Mouse (Mus musculus) sigmoid colon, adult 10 weeks (tissue): ENCODE measurements around the gene S100a2. TPM values are rescaled to one million over a fixed set of nuclear protein-coding genes. Genes with fewer than 3 reads are reported as not detected.

Experiments
- polyA plus RNA-seq: library from polyadenylated mRNA; stranded (reverse); fragments of 350-450 nt; fragmentation: Illumina TruSeq; extraction: RNeasy Lipid Tissue Mini Kit (QIAGEN cat#74804); gene quantifications from one replicate; pipeline ENCODE4 v1.2.3, GENCODE M21; 2014; ENCODE audit warnings: low read depth, low replicate concordance

The S100a2 gene
- not detected for polyA plus RNA-seq

DNA sequence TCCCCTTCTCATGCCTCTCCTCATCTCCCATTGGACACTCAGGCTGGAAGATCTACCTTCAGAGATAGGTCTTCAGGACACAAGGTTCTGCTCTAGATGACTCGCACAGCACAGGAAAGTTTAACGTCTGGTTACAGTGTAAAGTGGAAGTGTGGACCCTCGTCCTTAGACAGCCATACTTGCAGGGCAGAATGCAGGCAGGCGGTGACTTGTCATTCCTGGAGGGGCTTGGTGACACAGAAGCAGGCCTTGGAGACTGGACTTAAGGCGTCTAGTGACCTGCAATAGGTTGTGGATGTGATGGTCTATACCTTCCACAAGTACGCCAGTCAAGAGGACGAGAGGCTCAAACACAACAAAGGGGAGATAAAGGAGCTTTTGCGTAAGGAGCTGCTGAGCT is at the start of gene S100a2:
Gene S100a2 (plus strand): TSS at position 301 of the 400 bp plus-strand sequence.

DNA sequence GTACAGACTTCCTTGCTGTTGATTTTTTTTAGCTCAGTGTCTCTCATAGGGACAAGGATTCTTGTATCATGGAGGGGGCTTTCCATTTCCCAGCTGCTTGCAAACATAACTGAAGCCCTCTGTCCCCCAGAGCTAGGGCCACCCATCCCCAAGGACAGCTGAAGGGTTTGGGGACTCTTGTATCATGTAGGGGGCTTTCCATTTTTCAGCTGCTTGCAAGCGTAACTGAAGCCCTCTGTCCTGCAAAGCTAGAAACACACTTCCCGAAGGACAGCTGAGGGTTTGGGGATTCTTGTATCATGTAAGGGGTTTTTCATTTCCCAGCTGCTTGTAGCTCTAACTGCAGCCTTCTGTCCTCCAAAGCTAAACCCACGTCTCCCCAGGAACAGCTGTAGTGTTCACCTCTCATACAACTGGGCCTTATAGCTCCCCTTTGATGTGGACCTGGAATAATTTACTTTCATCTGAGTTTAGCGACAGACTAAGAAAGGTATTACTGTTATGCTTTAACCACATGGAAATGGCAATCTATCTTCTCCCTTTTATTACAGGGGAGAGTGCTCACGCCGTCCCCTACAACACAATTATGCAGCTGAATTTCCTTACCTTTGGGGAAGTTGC is 29.9 kb upstream of the S100a2 start, which contains the start of gene S100a3:
Gene S100a3 (plus strand): TSS at position 571 of the 621 bp plus-strand sequence.

DNA sequence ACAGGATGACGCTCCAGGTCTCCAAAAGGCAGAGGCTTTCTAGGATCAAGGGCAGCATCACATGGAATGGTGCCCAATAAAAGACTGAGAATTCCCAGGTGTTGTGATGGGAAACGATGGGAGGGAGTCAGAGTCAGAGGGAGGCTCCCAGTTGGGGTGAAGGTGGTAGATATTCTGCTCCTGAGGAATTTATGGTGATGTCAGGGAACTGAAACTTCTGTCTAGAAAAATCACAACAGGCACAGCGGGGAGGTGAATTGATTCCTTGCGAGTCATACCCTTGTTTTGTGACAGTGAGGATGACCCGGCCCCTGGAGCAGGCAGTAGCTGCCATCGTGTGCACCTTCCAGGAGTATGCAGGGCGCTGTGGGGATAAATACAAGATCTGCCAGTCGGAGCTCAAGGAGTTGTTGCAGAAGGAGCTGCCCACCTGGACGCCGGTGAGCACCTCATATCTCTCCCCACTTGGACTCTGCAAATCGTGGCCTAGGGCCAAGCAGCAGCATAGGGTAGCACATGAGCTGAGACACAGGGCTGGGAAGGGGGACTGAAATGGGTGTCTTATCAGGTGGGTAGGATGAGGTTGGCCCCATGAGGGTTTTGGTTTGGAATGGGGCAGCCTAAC is 11.6 kb downstream of the S100a2 start, which contains the start of gene Gm42674:
Gene Gm42674 (plus strand): TSS at position 419 of the 625 bp plus-strand sequence.

DNA sequence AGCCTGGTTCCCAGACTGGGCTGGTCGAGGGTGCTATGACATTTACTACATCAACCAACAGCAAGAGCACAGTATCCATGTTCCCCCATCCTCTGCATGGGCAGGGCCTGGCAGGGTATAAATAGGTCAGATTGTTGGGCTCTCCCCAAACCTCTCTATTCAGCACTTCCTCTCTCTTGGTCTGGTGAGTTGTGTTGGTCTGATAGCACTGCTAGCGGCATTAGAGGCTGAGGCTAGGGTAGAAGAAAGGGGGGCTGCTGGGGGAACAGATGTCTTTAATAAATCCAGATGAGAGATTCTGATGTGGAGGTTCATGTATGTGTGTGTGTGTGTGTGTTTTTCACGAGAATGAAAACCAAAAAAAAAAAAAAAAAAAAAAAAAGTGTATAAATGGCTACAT is 13.6 kb downstream of the S100a2 start, which contains the start of gene S100a4:
Gene S100a4 (plus strand): TSS at position 149 of the 400 bp plus-strand sequence.

DNA sequence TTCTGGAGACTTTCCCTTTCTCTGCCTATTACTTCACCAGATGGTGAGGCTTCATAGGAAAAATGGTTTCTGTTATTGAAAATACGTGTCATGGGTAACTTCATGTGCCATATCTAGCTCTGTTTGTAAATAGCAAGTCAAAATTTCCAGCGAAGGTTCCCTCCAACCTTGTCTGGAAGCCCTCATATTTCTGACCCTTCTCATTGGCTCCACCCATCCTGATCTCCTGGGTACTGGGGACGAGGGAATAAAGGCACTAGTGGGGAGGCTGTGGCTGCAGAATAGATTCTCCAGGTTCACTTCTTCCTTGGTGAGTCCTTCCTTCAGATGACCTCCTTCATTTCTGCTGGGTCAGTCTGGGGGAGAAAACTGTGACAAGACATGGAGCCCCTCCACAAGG is 18.2 kb downstream of the S100a2 start, which contains the start of gene S100a5:
Gene S100a5 (plus strand): TSS at position 301 of the 400 bp plus-strand sequence.

DNA sequence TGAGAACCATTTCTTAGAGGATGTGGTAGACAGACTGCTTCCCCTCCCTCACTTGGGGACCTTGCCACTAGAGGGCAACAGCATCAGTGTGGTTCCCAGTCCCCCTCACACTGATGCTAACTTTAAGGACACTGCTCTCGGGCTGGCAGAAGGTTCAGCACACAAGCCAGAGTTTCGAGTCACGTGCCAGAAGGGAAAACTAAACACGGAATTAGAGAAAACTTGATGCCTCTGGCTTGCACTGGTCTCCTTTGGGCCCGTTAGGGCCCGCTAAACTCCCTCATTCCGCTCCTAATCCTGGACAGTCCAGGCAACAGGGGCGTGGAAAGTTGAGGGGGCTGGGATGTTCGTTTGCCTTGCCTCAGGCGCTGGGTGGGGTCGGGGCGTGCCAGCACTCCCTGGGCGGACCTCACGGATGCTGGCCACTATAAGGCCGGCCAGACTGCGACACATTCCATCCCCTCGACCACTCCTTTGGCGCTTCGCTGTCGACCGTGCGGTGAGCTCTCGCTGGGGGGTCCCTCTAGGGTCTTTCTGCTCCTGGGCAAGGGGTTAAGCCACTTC is 22.8 kb downstream of the S100a2 start, which contains the start of gene S100a6:
Gene S100a6 (plus strand): TSS at position 155 of the 564 bp plus-strand sequence.

Other genes starting within 250 kb of the S100a2 start
- gene Slc27a3, start 200.3 kb upstream of the S100a2 start, polyA plus RNA-seq, result not detected
- gene Ints3, start 156.6 kb upstream of the S100a2 start, polyA plus RNA-seq, result 19.1 TPM
- 1.4 TPM for gene Npr1, start 124.4 kb upstream of the S100a2 start, polyA plus RNA-seq
- gene Ilf2, start 114.1 kb upstream of the S100a2 start, polyA plus RNA-seq, result 48.1 TPM
- 68.4 TPM for gene Snapin, start 99.2 kb upstream of the S100a2 start, polyA plus RNA-seq
- 156 TPM for gene Chtop, start 80.7 kb upstream of the S100a2 start, polyA plus RNA-seq
- gene S100a1, start 75.9 kb upstream of the S100a2 start, polyA plus RNA-seq, result 84.9 TPM
- 15.8 TPM for gene S100a13, start 75.8 kb upstream of the S100a2 start, polyA plus RNA-seq
- 53.2 TPM for gene S100a14, start 63.4 kb upstream of the S100a2 start, polyA plus RNA-seq
- 96.5 TPM for gene S100a16, start 53.0 kb upstream of the S100a2 start, polyA plus RNA-seq
- gene S100a3, start 29.7 kb upstream of the S100a2 start, polyA plus RNA-seq, result not detected
- not detected for gene Gm42674, start 11.7 kb downstream of the S100a2 start, polyA plus RNA-seq
- 13.6 TPM for gene S100a4, start 13.5 kb downstream of the S100a2 start, polyA plus RNA-seq
- gene S100a5, start 18.3 kb downstream of the S100a2 start, polyA plus RNA-seq, result not detected
- 583 TPM for gene S100a6, start 22.6 kb downstream of the S100a2 start, polyA plus RNA-seq
- 1.8 TPM for gene S100a7a, start 63.8 kb downstream of the S100a2 start, polyA plus RNA-seq
- 9.0 TPM for gene S100a8, start 78.7 kb downstream of the S100a2 start, polyA plus RNA-seq
- 2.4 TPM for gene S100a9, start 105.5 kb downstream of the S100a2 start, polyA plus RNA-seq
- not detected for gene Pglyrp4, start 136.7 kb downstream of the S100a2 start, polyA plus RNA-seq
- gene Gm5849, start 187.6 kb downstream of the S100a2 start, polyA plus RNA-seq, result not detected